ENCODE assay signal across 7 mouse cellular contexts in genomic region chrX:109013283-109013682, GRCm38 (mm10). TPM values are rescaled to one million over a fixed set of nuclear protein-coding genes. Genes with fewer than 3 reads are reported as not detected.
A peak's percentile ranks its signal among the peaks of the same experiment; 100 is the strongest.
DNase-seq lines count a peak whose midpoint lies in the region; ATAC-seq lines count a peak whose summit lies in the region.

TSS of gene Hmgn5 (minus strand) at chrX:109013404.

- peak; percentile 93 for DNase-seq in adrenal gland, postnatal 10 days
- DNase-seq in embryonic facial prominence, embryonic 10.5 days (ENCODE audit: low spot score): peak; percentile 90
- DNase-seq in kidney, adult 18-20 months: peak; percentile 95
- peak; percentile 91 for DNase-seq in limb, embryonic 11.5 days (ENCODE audit: low spot score)
- DNase-seq in midbrain, embryonic 14.5 days: peak; percentile 91
- DNase-seq in spleen, adult 18-20 months: peak; percentile 85 to 87

- no peaks in the 10 kb centered on the region for H3K36me3 ChIP-seq in embryonic facial prominence, embryonic 10.5 days (replicated peaks)
- H3K36me3 ChIP-seq in limb, embryonic 11.5 days (ENCODE audit: control insufficient read depth, insufficient read depth, low read length): no peaks in the 10 kb centered on the region
- H3K36me3 ChIP-seq in midbrain, embryonic 14.5 days (ENCODE audit: control insufficient read depth, insufficient read depth, low read length): no peaks in the 10 kb centered on the region

- peak; percentile 93 for ATAC-seq in granulocyte monocyte progenitor cell, adult 5-6 weeks (replicated peaks; ENCODE audit: poor library complexity, severe bottlenecking)
- peak; percentile 97 for ATAC-seq in limb, embryonic 11.5 days (ENCODE audit: insufficient number of reproducible peaks, low FRiP score, low TSS enrichment, low read depth)
- ATAC-seq in midbrain, embryonic 14.5 days (ENCODE audit: low FRiP score, low TSS enrichment): peak; percentile 96

- H3K9me3 ChIP-seq in embryonic facial prominence, embryonic 10.5 days: no peaks in the 10 kb centered on the region
- no peaks in the 10 kb centered on the region for H3K9me3 ChIP-seq in limb, embryonic 11.5 days (ENCODE audit: control insufficient read depth, low read length)
- H3K9me3 ChIP-seq in midbrain, embryonic 14.5 days (ENCODE audit: control insufficient read depth, low read length): no peaks in the 10 kb centered on the region

- WGBS in embryonic facial prominence, embryonic 10.5 days: 22% methylated on average over 25 of the region's 25 CpGs
- WGBS in limb, embryonic 11.5 days: 10% methylated on average over 25 of the region's 25 CpGs
- WGBS in midbrain, embryonic 14.5 days: 28% methylated on average over 25 of the region's 25 CpGs

- peak within 1 kb of the TSS; percentile 47 for H3K4me2 ChIP-seq in limb, embryonic 11.5 days (ENCODE audit: low read depth, severe bottlenecking)
- peak within 1 kb of the TSS; percentile 57 for H3K4me2 ChIP-seq in midbrain, embryonic 14.5 days (ENCODE audit: low read length)

- H3K27ac ChIP-seq in embryonic facial prominence, embryonic 10.5 days (replicated peaks): peak within 1 kb of the TSS; percentile 80
- H3K27ac ChIP-seq in limb, embryonic 11.5 days (replicated peaks; ENCODE audit: low read depth, low read length): 0 out of 2 replicates have a peak within 1 kb of the TSS, but pooled peaks have one; percentile 42
- 0 out of 2 replicates have a peak within 1 kb of the TSS, but pooled peaks have one; percentile 45 for H3K27ac ChIP-seq in midbrain, embryonic 14.5 days (replicated peaks; ENCODE audit: low read depth, low read length)

- peak within 1 kb of the TSS; percentile 58 for H3K4me3 ChIP-seq in embryonic facial prominence, embryonic 10.5 days
- peak within 1 kb of the TSS; percentile 36 for H3K4me3 ChIP-seq in limb, embryonic 11.5 days (ENCODE audit: low read depth, low read length)
- peak within 1 kb of the TSS; percentile 43 for H3K4me3 ChIP-seq in midbrain, embryonic 14.5 days (replicated peaks; ENCODE audit: low read depth, low read length)

- H3K9ac ChIP-seq in limb, embryonic 11.5 days (ENCODE audit: low read length): peak within 1 kb of the TSS; percentile 22; the same call in 1 of the 2 replicates
- peak within 1 kb of the TSS; percentile 26; the same call in 1 of the 2 replicates for H3K9ac ChIP-seq in midbrain, embryonic 14.5 days (replicated peaks; ENCODE audit: low read length)

- no peaks in the 10 kb centered on the region for H3K4me1 ChIP-seq in embryonic facial prominence, embryonic 10.5 days
- no peaks in the 10 kb centered on the region for H3K4me1 ChIP-seq in limb, embryonic 11.5 days (ENCODE audit: control insufficient read depth, insufficient read depth, low read length)
- H3K4me1 ChIP-seq in midbrain, embryonic 14.5 days (ENCODE audit: control insufficient read depth, insufficient read depth, low read length): no peaks in the 10 kb centered on the region

- no peaks in the 10 kb centered on the region for H3K27me3 ChIP-seq in embryonic facial prominence, embryonic 10.5 days (replicated peaks; ENCODE audit: low read depth, poor library complexity, severe bottlenecking)
- no peaks in the 10 kb centered on the region for H3K27me3 ChIP-seq in limb, embryonic 11.5 days (ENCODE audit: control insufficient read depth, insufficient read depth, low read length)
- no peaks in the 10 kb centered on the region for H3K27me3 ChIP-seq in midbrain, embryonic 14.5 days (ENCODE audit: control insufficient read depth, insufficient read depth, low read length)

RNA-seq across cellular contexts. Expression of gene Hmgn5, which starts in this region (rescaled TPM):
- total RNA-seq in adrenal gland, postnatal 10 days (2021): 10 to 100 TPM; 13.4 to 14.2 TPM
- polyA plus RNA-seq in embryonic facial prominence, embryonic 10.5 days (2016; fragmentation: Nextera tagmentation; extraction: Ambion mirVana): 24.5 and 28.0 TPM in 2 replicates
- total RNA-seq in granulocyte monocyte progenitor cell, adult 5-6 weeks (2014; fragmentation: Nextera tagmentation): 71.6 and 105 TPM in 2 replicates
- 54.6 and 68.7 TPM in 2 replicates for total RNA-seq in granulocyte monocyte progenitor cell, adult 5-6 weeks (2017)
- 20.7 and 23.4 TPM in 2 replicates for polyA plus RNA-seq in limb, embryonic 11.5 days (2014; fragmentation: Nextera tagmentation; extraction: Ambion mirVana)
- 12.6 and 13.0 TPM in 2 replicates for polyA plus RNA-seq in midbrain, embryonic 14.5 days (2014; fragmentation: Nextera tagmentation; extraction: Ambion mirVana)

Comparison
In these comparisons a context has a peak if more than half of its experiments do, and no peak if none do; other contexts are left out.
1. Peak in every context shown above with its lines: DNase-seq, ATAC-seq, H3K4me3 ChIP-seq and H3K27ac ChIP-seq.